Mouse (Mus musculus) bone marrow, adult 2 months (tissue): Measurements from ENCODE around the gene Ciapin1.

Source experiments
- CTCF ChIP-seq: fragments of 200-500 bp; IDR thresholded peaks from 2 replicates; pipeline ENCODE4 v1.5.1; 2011; ENCODE audit warnings: low read length, control low read depth; ENCODE audit not compliant: control insufficient read depth, insufficient read depth
- POLR2A ChIP-seq: fragments of 200-500 bp; IDR thresholded peaks from 2 replicates; pipeline ENCODE4 v1.6.1; 2011; ENCODE audit warnings: low read depth, mild to moderate bottlenecking, control low read depth, low read length, borderline replicate concordance; ENCODE audit not compliant: control insufficient read depth

DNA sequence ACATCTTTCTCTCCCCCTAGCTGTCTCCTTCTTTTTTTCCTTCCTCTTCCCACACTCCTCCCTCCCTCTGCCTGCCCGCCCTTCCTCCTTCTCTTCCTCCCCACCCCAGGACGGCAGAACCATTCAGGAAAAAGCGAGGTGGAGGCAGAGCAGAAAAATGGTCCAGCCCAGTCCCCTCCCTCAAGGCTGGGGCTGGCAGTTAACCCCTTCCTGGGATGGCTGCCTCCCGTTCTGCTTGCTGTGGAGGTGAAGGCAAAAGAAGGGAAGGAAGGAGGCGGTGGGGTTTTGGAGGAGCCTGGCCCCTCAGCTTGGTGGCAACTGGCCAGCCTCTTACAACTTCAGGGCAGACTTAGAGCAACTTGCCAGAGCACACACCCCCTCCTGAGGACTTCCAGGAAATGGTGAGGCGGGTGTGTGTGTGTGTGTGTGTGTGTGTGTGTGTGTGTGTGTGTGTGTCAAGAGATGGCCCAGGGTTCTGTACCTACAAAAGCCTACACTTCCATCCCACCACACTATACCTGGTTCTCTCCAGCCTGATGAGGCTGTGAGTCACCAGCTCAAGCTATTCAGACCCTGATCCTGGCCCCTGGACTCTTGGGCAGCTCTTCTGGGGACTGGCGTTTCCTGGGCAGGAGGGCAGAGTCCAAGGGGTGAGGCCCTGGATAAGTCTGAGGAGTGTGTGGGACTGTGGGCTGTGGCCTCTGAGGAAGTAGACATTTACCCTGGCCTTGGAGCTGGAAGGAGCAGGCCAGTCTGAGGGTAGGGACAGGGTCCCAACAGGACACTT is 33.1 kb upstream of the Ciapin1 start:
- no peak for TF ChIP-seq CTCF
- TF ChIP-seq POLR2A: no peak
